Mouse (Mus musculus): ENCODE data around the gene Rsph3b.
"Not testable (repeated sequence)": the region's sequence is repeated elsewhere in the genome, so short reads cannot be mapped to it uniquely, and the experiment has no call there.

Gene Rsph3b

DNA sequence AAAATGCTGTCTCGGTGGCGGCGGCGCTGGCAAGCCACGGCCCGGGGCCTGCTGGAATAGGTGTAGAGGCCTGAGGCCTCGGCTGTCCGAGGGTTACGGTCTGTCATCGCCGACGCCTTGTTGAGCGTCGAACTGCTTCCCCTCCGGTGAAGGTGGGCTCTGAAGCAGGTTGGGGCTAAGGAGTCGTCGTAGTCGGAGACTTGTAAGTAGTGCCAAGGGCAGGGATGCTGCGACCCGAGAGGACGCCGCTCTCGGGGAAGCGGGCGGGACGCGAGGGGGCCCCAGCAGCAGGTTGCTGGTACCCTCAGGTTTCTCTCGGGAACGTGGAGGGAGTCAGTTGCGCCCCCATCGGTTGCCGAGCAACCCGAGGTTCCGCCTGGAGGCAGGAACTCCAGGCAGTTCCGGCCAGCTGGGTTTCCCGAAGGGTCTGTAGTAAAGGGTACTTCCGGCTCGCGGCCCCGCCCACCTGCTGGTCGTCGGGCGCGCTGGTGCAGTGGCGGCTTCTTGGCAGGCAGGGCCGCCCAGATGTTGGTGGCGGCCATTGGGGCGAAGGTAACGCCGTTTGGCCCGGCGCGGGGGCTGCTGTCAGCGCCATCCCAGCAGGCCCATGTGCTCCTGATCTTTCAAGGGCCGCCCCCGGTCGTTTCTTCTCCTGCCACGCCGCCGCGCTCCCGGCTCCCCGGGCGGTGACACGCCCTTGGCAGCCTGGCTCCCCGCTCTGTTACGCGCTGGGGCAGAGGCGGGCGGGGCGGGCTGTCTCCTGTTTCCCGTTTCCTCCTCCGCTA lies at the start of gene Rsph3b:
Rsph3b (minus strand) TSS at position 699 of the 785 bp plus-strand sequence.
- DNase-seq (ENCODE audit: low read depth, low spot score), result peak; percentile 59

DNA sequence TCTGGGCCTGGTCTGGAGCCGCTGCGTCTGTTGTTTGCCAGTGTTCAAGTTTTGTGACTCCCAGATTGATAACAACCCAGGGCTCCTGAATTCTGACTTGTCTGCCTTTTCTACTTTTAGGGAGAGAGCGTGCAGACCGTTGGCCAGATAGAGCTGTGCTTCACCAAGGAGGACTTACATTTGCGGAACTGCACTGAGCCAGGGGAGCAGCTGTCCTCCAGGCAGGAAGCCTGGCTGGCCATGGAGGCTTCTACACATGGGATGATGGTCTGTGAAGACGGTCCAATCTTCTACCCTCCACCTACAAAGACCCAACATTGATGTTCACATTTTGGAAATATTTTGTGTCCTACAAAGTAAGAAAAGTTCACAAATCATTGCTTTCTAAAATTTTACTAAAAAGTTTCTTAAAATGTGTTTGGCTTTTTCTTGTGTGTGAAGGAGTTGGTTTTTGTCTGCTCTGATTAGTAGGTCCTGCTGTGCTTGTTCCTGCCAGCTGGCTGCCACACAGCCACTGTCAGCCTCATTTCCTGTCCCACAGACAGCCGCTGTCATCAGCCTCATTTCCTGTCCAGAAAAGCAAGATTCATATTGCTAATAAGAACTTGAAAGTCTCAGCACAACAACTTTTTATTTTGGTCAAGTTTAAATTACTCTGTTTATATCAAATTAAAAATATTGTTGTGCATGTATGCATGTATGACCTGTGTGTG lies 49.5 kb upstream of the Rsph3b start:
- not testable (repeated sequence) for DNase-seq (ENCODE audit: low read depth, low spot score)

DNA sequence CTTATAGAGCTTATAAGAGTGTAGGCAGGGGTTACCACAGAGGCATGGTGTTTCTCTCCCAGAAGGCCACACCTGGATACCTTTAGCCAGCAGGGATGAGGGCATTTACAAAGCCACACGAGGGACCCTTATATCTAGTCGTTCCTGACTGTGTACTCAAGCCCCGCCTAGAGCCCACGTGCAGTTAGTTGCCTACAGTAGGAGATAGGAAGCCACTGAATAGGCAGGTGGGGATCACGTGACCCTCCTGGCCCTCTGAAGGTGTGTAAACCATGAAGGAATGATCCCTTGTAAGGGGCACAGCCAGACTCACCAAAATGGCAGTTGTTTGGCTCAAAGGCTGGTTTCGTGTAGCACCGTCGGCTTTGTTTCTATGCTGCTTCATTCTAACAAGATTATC lies 48.3 kb upstream of the Rsph3b start:
- DNase-seq (ENCODE audit: low read depth, low spot score), result not testable (repeated sequence)

DNA sequence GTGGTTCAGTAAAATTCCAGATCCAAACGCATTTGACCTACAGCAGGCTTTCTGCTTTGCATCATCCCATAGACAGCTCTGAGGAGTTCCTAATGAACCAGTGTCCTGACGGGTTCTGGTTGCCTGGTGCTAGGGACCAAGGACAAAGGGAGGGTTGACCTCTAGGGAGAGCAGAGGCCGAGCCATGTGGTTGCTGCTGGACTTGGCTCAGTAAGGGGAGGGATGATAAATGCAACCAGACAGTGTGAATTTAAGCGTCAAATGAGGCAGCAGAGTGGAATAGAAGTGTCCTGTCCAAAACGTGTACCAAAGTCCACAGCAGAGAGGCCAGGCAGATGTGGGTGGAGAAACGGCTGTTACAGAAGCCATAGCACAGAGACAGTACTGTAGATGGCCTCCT lies 47.0 kb upstream of the Rsph3b start:
- DNase-seq (ENCODE audit: low read depth, low spot score), result not testable (repeated sequence)

DNA sequence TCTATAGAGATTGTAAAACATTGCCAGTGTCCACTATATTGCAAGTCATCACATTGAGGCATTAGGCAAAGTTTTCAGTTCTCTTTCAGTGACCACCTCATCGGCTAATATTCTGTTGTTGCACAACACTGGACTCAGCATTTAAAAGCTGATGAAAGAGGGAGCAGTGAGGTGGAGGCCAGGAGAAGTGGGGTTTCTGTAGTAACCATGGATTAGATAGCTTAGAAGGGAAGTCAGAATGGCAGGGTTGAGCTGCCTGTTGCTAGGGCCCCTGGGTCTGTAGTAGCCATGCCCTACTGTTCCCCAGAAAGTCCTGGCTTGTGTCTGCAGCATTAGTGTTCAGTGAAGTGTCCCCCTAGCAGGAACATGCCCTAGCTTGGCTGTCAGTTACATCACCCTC lies 37.6 kb upstream of the Rsph3b start:
- DNase-seq (ENCODE audit: low read depth, low spot score), result not testable (repeated sequence)

DNA sequence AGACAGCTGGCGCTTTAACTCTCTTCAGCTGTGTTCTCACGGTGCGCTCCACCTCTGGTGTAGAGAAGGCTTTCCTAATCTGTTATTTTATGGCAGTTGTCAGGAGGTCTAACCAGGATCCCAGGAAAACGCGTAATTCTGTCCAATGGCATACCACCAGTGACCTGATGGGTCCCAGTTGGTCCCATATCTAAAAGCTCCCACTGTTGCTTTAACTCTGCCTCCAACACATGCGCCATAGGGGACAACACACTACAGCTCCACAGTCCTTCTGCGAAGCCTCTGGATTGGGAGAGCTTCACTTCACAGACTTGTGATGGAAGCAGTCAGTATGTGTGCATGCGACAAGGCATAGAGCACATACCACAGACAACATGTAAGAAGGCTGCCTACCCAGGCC lies 31.7 kb upstream of the Rsph3b start:
- not testable (repeated sequence) for DNase-seq (ENCODE audit: low read depth, low spot score)

DNA sequence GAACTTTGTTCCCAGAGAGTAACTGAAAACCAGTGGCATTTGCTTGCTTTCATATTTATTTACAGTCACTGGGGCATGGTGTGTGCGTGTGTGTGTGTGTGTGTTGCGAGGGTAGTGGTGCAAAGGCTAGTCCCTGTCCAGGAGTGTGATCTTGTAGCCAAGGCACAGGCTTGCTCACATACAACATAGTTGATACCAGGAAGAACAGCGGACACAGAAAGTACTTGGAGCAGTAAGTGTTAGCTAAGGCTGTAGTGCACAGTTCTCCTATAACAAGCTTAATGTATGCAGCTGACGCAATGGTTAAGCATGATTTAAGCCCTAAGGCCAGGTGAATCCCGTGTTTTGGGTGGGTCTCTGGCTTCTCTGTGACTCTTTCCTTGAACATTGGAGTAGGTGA lies 30.9 kb upstream of the Rsph3b start:
- not testable (repeated sequence) for DNase-seq (ENCODE audit: low read depth, low spot score)

DNA sequence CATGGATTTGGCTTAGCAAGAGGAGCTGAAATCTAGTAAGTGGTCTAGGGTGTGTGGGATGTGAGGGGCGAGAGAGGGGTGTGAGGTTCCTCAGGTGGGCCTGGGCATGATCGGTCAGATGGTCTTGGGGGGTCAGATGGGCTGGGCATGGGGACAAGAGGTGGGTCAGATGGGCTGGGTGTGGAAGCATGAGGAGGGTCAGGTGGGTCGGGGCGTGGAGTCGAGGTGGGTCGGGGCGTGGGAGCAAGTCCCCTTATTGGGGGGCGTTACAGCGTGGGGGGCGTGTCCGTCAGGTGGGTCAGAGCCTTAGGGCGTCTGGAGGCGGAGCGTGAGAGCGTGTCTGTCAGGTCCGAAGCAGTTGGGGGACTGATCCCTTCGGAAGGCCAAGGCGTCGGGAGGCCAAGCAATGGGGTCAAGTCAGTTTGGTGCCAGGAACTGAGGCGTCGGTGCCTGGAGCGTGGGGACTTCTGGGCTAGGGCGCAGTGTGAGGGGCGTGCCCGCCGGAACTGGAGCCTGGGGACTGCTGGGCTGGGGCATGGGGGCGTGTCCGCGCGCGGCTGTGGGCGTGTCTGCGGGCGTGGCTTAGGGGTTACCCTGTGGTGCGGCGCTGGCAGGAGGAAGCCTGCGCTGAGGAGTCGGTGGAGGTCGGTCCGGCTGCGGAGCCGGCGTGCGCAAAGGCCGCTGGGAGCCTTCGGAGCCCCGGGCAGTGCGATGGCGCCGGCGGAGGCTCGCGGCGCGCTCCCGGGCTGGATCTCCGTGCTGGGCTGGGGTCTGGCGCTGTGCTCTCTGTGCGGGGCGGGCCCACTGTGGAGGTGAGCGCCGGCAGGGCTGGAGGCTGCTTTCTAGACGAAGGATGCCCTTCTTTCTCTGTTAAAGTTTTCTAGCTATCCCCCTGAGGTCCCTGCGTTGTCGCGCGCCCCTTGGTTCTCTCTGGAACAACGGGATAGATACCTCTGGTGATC lies 30.1 kb upstream of the Rsph3b start, which contains the start of gene Gm49721:
Gm49721 (plus strand) TSS at position 618 of the 962 bp plus-strand sequence.
- not testable (repeated sequence) for DNase-seq (ENCODE audit: low read depth, low spot score)

DNA sequence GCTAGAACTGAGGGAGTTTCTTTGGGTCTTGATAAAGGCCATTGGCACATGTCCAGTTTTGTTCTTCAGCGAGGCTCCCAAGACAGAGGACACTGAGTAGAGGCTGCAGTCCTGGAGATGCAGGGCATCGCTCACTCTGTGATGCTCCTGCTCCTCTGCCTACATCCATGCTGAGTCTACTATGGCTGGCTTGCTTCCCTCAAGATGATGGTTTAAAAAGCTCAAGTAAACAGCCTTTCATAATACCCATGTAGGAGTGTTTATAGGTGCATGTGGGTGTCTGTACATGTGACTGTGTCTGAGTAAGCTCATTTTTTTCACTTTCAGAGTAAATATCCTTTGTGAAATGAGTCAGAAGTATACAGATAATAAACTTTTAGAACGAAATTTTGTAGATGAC lies 26.5 kb upstream of the Rsph3b start:
- DNase-seq (ENCODE audit: low read depth, low spot score), result not testable (repeated sequence)

DNA sequence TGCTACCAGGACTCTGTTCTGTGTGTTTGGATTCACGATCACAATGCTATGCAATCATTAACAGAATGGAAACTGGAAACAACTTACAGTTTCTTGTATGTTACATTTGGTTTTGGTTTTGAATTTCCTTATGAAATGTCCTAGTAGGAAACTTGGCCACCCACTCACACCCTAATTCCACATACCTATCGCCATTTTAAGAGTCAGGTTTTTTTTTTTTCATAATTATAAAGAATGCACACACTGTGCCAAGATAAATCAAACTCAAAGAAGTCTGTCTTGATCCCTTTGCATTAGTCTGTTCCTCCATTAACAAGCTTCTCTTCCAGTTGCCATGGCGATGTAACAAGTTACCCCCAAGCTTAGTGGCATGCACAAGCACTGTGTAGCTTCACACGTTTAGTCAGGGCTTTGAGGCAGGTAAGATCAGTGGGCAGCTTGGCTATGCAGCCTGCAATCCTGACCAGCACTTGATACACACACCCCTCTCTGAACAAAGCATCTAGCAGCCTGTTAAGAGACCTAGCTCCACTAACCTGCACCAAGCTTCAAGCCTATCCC lies 24.4 kb upstream of the Rsph3b start:
- not testable (repeated sequence) for DNase-seq (ENCODE audit: low read depth, low spot score)

DNA sequence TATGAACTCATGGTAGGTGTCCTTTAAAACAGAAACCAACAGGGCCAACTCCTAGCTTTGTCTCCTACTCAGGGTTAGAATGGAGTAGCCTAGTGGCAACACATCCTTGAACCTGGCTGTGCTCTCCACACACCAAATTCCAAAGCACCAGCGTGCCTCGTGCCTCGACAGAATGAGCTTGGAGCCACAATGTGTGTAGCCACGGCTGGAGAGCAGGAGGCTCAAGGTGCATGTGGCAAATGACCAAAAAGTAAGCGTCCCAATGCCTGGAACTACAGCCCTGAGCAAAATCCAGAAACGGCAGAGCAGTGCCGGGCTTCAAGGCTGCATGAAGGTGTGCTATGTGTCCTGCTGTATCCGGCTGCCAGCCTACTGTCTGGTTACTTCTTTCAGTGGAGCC lies 22.8 kb upstream of the Rsph3b start:
- not testable (repeated sequence) for DNase-seq (ENCODE audit: low read depth, low spot score)

DNA sequence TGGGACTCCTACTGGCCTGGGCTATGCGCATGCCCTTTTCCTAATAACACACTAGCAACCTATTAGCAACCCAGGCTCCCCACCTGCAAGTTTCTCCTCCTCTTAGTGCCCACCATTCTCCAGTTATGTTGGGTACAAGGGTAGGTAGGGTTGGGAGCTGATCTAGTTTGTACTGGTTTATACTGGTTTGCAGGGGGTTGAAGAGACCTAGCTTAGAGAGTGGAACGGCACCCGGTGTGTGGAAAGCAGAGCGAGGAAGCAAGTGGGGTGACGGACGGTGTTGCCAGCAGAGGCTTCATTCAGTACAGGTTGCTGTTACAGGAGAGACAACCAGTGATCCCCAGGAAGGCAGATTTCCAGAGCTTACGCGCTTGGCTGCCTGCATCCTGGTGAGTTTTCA lies 21.9 kb upstream of the Rsph3b start, which contains the start of gene Rnaset2b:
Rnaset2b (plus strand) TSS at position 301 of the 400 bp plus-strand sequence.
- not testable (repeated sequence) for DNase-seq (ENCODE audit: low read depth, low spot score)

DNA sequence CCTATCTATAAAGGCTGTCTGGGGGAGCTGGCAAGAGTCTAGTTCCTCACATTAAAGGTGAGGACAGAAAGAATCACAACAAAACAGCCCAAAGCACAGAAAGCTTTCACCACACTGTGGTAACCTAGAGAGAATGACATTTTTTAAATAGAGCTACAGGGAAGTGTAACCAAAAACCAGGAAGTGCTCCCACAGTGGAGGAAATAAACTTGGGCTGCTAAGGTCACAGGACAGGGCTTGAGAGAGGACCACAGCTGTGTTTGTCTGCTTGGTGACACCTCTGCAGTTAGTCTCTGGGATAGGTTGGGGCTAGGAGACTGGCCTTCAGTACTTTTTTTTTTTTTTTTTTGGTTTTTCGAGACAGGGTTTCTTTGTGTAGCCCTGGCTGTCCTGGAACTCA lies 19.2 kb upstream of the Rsph3b start:
- DNase-seq (ENCODE audit: low read depth, low spot score), result not testable (repeated sequence)

DNA sequence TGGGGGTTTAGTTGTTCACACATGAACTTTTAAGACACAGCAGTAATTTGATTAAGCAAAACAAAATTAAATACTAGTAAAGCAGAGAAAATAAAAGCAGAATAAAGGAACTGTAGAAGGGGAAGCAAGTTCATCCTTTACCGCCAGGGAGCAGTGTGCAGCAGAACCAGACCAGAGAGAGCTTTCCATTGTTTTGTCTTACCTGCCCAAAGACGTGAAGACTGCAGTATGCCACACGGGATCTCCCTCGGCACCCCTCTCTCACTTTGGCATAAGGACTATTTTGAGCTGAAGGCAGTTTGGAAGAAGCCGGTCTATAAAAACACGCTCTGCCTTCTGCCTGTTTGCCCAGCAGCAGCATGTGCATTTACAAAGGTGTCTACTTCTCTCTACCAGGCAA lies 16.9 kb upstream of the Rsph3b start:
- not testable (repeated sequence) for DNase-seq (ENCODE audit: low read depth, low spot score)

DNA sequence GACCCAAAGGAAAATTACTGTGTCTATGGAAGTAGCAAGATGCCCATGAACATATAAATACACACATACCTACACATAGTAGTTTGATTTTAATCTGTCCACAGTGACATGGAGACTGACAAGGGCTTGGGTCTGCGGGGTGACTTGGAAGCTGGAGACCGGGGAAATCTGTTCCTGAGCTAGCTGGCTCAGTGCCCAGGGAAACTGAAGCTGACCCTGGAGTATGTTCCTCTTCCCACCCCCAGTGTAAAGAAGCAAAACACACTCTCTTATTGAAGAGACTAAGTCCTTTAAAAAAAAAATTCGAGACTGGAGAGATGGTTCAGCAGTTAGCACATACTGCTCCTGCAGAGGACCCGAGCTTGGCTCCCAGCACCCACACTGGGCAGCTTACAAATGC lies 14.5 kb upstream of the Rsph3b start:
- not testable (repeated sequence) for DNase-seq (ENCODE audit: low read depth, low spot score)

DNA sequence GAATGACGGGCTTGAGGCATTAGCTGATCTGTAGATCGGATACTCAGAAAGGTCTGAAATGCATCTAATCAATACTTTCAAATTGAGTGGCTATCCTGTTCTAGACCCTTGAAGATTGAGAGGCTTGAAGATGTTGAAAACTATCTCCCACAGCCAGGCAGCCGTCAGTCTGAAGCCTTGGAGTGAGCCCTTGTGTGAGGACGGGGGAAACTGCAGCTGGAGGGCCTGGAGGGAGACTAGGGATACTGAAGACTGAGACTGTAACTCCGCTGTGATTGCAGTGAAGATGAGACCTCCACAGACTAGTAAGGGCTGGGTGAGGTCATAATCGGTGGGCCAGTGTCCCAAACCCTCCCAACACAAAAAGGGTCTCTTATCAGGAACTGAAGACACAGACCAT lies 13.9 kb upstream of the Rsph3b start:
- DNase-seq (ENCODE audit: low read depth, low spot score), result not testable (repeated sequence)

DNA sequence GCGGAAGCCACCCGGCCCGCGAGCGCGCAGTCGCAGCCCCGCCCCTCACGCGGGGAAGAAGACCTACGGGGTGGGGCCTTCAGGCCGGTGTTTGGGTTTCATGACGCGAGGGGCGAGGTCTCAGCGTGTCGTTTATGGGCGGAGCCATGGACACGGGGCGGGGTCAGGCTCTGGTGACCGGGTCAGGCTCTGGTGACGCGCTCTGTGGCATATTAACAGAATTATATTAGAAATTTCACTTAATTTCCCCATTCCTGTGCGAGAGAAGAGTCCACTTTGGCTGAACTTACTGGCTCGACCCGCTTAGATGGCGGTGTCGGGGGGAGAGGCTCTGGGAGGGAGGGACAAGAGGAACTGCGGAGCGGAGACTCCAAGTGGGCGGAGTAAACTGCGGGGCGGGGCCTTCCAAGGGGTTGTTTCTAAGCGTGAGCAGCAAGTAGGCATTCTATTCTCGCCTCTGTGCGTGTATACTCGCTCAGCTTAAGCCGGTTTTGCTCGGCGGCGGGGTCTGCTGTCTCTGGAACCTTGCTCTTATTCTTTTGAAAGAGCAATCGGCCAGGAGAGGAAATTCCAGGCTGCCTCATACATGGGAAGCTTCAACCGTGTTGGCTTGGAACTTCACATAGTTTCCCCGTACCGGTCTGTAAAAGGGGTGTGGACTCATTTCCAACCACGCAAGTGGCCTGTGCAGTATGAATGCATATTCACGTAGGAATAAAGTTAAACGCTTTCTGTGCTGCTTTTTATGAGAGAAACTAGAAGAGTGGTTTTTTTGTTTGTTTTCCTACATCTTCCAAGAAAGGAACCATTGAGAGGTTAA lies 12.9 kb upstream of the Rsph3b start:
- DNase-seq (ENCODE audit: low read depth, low spot score), result not testable (repeated sequence)

DNA sequence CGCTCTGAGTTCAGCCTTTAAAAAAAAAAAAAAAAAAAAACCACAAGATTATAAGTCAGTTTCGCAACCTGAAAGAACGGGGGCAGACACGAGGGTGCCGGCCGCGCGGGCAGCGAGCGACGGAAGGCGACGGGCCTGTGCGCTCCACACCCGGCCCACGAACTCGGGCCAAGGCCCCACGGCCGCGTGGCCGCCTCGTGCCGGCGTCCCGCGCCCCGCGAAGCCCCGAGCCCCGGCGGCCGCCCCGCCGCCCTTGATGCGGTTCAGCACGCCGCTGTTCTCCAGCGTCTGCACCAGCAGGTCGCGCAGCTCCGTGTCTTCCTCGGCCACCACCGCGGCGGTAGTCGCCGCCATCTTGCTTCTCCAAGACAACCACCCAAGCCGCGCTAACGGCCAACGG lies 12.3 kb upstream of the Rsph3b start, which contains the start of gene Tagap1:
Tagap1 (minus strand) TSS at position 381 of the 400 bp plus-strand sequence.
- not testable (repeated sequence) for DNase-seq (ENCODE audit: low read depth, low spot score)

DNA sequence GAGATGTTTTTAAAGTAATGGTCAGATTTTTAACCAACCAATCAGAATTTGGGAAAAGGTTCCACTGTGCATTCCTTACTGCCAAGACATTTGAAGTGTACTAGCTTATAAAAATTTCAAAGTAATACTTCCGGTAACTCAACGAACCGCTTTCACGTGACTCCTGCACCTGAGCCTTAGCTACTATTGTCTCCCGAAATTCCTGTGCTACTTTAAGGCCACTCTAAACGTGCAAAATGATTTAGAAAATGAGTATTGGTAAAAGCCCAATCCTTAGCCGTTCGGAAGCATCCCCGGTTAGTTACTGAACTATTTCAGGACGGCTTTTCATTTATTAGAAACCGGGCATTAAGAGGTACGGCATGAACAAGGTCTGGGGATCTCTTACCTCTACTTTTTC lies 11.9 kb upstream of the Rsph3b start:
- DNase-seq (ENCODE audit: low read depth, low spot score), result not testable (repeated sequence)
